Mouse (Mus musculus) central nervous system, embryonic 11.5 days (tissue): ENCODE measurements around the gene Ephb6. TPM values are rescaled to one million over a fixed set of nuclear protein-coding genes. Genes with fewer than 3 reads are reported as not detected.

Experiments used
- polyA plus RNA-seq: library from polyadenylated mRNA; depleted of rRNA; stranded (reverse); fragments of >200 nt; gene quantifications from 2 replicates; pipeline ENCODE4 v1.2.3, GENCODE M21; 2012; rRNA removed

Ephb6 gene
- polyA plus RNA-seq: 12.7 and 17.2 TPM in 2 replicates

DNA sequence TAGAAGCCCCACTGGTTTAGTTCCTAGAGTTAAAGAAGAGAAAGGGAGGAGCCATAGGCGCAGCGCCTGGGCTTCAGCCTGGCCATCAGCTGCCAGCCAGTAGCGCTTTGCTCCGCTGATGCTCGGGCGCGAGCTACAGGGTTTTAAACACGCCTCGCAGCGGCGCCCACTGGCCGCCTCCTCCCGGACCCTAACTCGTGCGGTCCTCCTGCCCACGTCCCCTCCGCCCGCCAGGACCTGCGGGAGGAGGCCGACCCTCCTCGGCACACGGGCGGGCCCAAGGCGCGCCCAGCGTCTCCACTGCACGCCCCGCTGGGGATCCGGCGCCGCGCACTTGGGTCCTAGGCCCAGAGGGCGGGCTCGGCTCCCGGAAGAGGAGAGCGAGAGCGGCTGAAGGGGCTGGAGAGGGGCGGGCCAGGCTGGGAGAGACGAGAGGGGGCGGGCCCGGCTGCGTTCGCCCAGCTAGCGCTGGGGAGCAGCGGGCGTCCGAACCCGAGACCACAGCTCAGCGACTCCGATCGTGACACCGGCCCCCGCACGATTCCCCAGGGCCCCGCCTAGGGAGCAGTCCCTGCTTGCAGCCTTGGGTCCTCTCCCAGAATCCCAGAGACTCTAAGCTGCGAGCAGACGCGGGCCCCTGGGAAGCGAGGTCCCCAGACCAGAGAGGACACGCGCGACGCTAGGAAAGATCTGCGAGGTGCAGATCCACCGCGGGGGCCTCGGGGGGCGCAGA is at the start of gene Ephb6:
Ephb6 (plus strand) TSS at position 422 of the 733 bp plus-strand sequence.

DNA sequence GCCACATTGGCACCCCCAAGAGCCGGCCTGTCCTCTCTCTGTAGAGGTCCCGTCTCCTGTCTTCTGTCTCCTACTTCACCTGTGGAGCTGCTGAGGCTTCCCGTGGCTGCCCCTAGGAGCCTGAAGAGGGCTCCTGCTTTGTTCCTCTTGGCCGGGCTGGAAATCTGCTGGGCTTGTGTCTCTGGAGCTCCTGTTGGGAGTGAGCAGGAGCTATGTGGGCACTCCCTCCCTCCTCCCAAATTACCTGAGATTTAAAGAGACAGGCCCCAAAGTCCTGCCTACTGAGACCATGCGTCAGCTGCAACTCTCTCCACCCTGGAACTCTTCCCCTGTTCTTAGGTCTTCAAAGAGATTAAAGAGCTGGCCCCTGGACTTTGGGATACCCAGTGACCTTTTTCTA is 30.9 kb downstream of the Ephb6 start, which contains the start of gene Trpv6:
Trpv6 (minus strand) TSS at position 228 of the 400 bp plus-strand sequence.

Other genes starting within 250 kb of the Ephb6 start
- 0.20 and 0.24 TPM in 2 replicates for gene Prss3, start 227.8 kb upstream of the Ephb6 start, polyA plus RNA-seq
- not detected in 2 replicates for gene Gm5771, start 213.1 kb upstream of the Ephb6 start, polyA plus RNA-seq
- 0.20 and 0.21 TPM in 2 replicates for gene Gm10334, start 159.3 kb upstream of the Ephb6 start, polyA plus RNA-seq
- not detected in 2 replicates for gene Prss1, start 146.6 kb upstream of the Ephb6 start, polyA plus RNA-seq
- gene Prss2, start 83.7 kb upstream of the Ephb6 start, polyA plus RNA-seq: 0.17 TPM in 1 of 2 replicates, not detected in the other
- gene Trpv6, start 30.9 kb downstream of the Ephb6 start, polyA plus RNA-seq: 0.06 and 0.25 TPM in 2 replicates
- 0.05 TPM in 1 of 2 replicates, not detected in the other for gene Trpv5, start 75.3 kb downstream of the Ephb6 start, polyA plus RNA-seq
- gene Llcfc1, start 78.9 kb downstream of the Ephb6 start, polyA plus RNA-seq: not detected in 2 replicates
- 20.0 and 26.0 TPM in 2 replicates for gene Kel, start 98.9 kb downstream of the Ephb6 start, polyA plus RNA-seq
- gene Olfr459, start 169.7 kb downstream of the Ephb6 start, polyA plus RNA-seq: not detected in 2 replicates
- gene Pip, start 242.1 kb downstream of the Ephb6 start, polyA plus RNA-seq: not detected in 2 replicates
- gene Sval2, start 247.5 kb downstream of the Ephb6 start, polyA plus RNA-seq: not detected in 2 replicates